Mouse (Mus musculus) embryonic facial prominence, embryonic 11.5 days (tissue): ENCODE results near the gene Olfr459. TPM values are rescaled to one million over a fixed set of nuclear protein-coding genes. Genes with fewer than 3 reads are reported as not detected.
A peak's percentile ranks its signal among the peaks of the same experiment; 100 is the strongest.

Source experiments
- ATAC-seq: fragments of 200-750 bp; cut with Nextera tagmentation; replicated peaks from 2 replicates; pipeline ENCODE4 v1.8.0; 2017; ENCODE audit warnings: low read depth; ENCODE audit not compliant: insufficient number of reproducible peaks, low FRiP score, low TSS enrichment
- DNase-seq: peaks from one replicate; pipeline ENCODE4 v3.0.0-alpha.2; 2015; ENCODE audit warnings: low spot score
- H3K27ac ChIP-seq: fragments of 300-500 bp; sonication (generic); replicated peaks from 2 replicates; pipeline ENCODE4 v1.5.1; 2014; ENCODE audit warnings: mild to moderate bottlenecking, low read depth, low read length, control low read depth
- H3K27me3 ChIP-seq: fragments of 300-500 bp; sonication (generic); 2 replicates; pipeline ENCODE4 v1.6.1; 2014; ENCODE audit warnings: mild to moderate bottlenecking, low read length, moderate library complexity, mixed read lengths; ENCODE audit not compliant: control insufficient read depth, insufficient read depth
- H3K36me3 ChIP-seq: fragments of 300-500 bp; sonication (generic); replicated peaks from 2 replicates; pipeline ENCODE4 v1.6.1; 2014; ENCODE audit warnings: low read depth, mild to moderate bottlenecking, low read length, moderate library complexity, mixed read lengths; ENCODE audit not compliant: control insufficient read depth, insufficient read depth
- H3K4me1 ChIP-seq: fragments of 300-500 bp; sonication (generic); 2 replicates; pipeline ENCODE4 v1.6.1; 2014; ENCODE audit warnings: low read length, mixed read lengths; ENCODE audit not compliant: control insufficient read depth, insufficient read depth
- H3K4me2 ChIP-seq: fragments of 300-500 bp; sonication (generic); 2 replicates; pipeline ENCODE4 v1.6.1; 2014; ENCODE audit warnings: low read depth, mild to moderate bottlenecking, control low read depth, low read length, moderate library complexity
- H3K4me3 ChIP-seq: fragments of 300-500 bp; sonication (generic); 2 replicates; pipeline ENCODE4 v1.5.1; 2014; ENCODE audit warnings: low read depth, low read length, control low read depth
- H3K9ac ChIP-seq: fragments of 300-500 bp; sonication (generic); replicated peaks from 2 replicates; pipeline ENCODE4 v1.6.1; 2014; ENCODE audit warnings: mild to moderate bottlenecking, control low read depth, low read length
- H3K9me3 ChIP-seq: fragments of 300-500 bp; sonication (generic); replicated peaks from 2 replicates; pipeline ENCODE4 v1.6.1; 2016; ENCODE audit warnings: mild to moderate bottlenecking, low read length, inconsistent platforms, mixed read lengths; ENCODE audit not compliant: control insufficient read depth
- WGBS: fragments of 180-500 bp; shearing (Covaris S2); extraction: QIAGEN DNeasy Blood & Tissue Kit; methylation state at CpG from one replicate; pipeline ENCODE4 v1.1.7; 2014; 5-methylcytosine and 5-hydroxymethylcytosine counted together
- polyA plus RNA-seq: library from polyadenylated mRNA; unstranded; fragments of >200 nt; fragmentation: Nextera tagmentation; extraction: Ambion mirVana; gene quantifications from 2 replicates; pipeline ENCODE4 v1.2.1, GENCODE M21; 2014

The Olfr459 gene
- not detected in 2 replicates for polyA plus RNA-seq

DNA sequence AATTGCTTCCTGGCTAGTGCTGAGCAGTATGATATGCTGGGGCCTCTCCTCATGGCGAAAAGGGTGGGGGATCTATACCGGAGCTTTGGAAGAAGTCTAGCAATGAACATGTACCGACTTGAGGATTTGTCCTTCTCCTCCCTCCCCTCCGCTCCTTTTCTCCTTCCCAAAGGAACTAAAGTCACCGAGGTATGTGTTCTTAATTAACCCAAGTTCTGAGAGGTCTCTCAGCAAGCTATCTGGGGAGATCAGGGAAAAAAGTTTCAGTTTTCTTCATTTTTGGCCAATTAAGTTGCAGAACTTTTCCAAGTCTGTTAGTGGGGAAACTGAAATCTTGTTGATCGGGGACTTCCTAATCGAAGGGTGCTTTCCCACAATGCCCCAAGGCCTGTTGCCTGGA, at the start of gene Olfr459:
Gene Olfr459, minus strand, starts transcription at position 101 of the 400 bp plus-strand sequence.
- Histone ChIP-seq H3K9ac (no peak within 1 kb of the TSS), H3K27me3 (no peaks in the 10 kb centered on the region), H3K4me1 (no peaks in the 10 kb centered on the region), H3K27ac (no peak within 1 kb of the TSS), H3K4me3 (no peak within 1 kb of the TSS), H3K36me3 (no peaks in the 10 kb centered on the region), H3K9me3 (no peaks in the 10 kb centered on the region), H3K4me2 (no peak within 1 kb of the TSS)
- 77% methylated on average over 7 of the region's 7 CpGs for WGBS
- DNase-seq (no peak), ATAC-seq (no peak)

DNA sequence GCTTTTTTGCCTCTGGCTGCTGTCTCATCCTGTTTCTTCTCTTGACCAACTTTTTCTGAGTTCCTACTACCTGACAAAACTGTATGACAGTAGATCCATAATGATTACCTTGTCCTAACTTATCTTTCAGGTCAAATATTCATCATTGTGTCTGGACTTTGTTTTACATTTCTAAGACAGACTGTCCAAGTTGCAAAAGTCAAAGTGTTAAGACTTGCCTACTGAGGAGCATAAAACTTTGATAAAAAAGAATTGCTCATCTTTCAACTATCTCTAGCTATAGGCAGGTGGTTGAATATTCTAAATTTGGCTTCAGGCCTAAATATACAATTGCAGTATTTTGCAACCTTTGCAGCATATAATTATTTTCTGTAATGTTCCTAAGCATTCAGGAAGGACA, 49.1 kb upstream of the Olfr459 start:
- H3K9ac ChIP-seq = no peak overlapping the region
- no peak for DNase-seq
- no peaks in the 10 kb centered on the region for H3K4me1 ChIP-seq
- no peak overlapping the region for H3K4me3 ChIP-seq
- no peaks in the 10 kb centered on the region for H3K27me3 ChIP-seq
- ATAC-seq = no peak
- no peak overlapping the region for H3K27ac ChIP-seq
- H3K36me3 ChIP-seq = no peaks in the 10 kb centered on the region
- H3K4me2 ChIP-seq = no peak overlapping the region
- no peaks in the 10 kb centered on the region for H3K9me3 ChIP-seq

DNA sequence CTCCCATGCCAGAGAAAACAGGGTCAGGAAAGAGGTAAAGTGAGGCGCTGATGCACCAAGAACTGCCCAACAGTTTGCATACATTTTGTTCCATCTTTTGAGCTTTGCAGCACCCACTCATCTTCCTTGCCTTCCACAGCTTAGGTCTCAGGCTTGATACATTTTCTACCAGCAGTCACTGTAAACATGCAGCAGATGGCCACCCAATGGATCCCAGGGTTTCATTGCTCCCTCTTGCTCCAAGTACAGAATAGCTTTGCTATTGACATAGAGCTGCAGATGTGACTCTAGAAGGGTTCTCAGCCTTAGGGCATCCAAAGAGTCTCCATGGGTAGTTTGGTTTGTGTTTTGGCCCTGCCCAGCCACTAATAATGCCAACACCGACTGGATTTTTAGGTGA, 11.7 kb upstream of the Olfr459 start:
- no peak overlapping the region for H3K4me2 ChIP-seq
- H3K36me3 ChIP-seq = no peaks in the 10 kb centered on the region
- WGBS = 83% methylated on average over 2 of the region's 2 CpGs
- no peaks in the 10 kb centered on the region for H3K4me1 ChIP-seq
- no peak overlapping the region for H3K4me3 ChIP-seq
- H3K9me3 ChIP-seq = no peaks in the 10 kb centered on the region
- ATAC-seq (no peak), DNase-seq (no peak)
- H3K27me3 ChIP-seq = no peaks in the 10 kb centered on the region
- H3K27ac ChIP-seq = no peak overlapping the region
- no peak overlapping the region for H3K9ac ChIP-seq

DNA sequence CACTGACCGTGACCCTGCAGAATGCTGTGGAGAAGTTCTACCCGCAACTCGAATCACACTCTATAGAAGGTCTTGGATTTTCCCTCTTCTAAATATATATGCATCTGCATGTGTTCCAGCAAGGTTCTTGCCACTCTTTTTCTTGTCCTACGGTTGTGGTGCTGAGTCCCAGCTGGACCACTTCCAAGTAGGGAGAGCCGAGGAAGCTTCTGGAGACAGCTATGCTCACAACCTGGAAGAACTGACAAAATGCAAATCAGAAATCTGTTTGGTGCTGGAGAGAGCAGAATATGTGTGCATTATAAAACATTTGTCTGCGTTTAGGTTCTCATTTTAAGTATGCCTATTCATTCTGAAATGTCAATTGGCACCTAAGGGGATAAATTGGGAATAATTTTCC, 744 bp upstream of the Olfr459 start:
- no peak overlapping the region for H3K4me3 ChIP-seq
- H3K27ac ChIP-seq = no peak overlapping the region
- H3K27me3 ChIP-seq = no peaks in the 10 kb centered on the region
- no peaks in the 10 kb centered on the region for H3K9me3 ChIP-seq
- H3K9ac ChIP-seq = no peak overlapping the region
- DNase-seq (no peak), ATAC-seq (no peak)
- no peaks in the 10 kb centered on the region for H3K4me1 ChIP-seq
- no peak overlapping the region for H3K4me2 ChIP-seq
- no peaks in the 10 kb centered on the region for H3K36me3 ChIP-seq
- WGBS = 77% methylated on average over 6 of the region's 6 CpGs

DNA sequence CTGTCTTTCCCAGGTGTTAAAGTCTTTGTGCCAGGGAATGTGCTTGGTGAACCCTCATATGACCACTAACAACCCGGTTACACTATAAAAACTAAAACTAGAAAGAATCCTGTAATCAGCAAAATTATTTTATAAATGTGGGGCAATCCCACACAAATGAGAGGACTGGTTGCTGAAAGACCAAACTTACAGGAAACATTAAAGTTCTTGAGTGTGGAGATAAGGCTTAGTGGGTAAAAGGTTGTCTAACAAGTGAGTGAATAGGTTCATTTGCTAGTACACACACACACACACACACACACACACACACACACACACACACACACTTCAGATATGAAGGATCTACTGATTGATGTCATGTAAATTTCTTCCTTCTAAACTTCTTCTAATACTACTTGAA, 5.1 kb downstream of the Olfr459 start:
- Histone ChIP-seq H3K4me1 (no peaks in the 10 kb centered on the region), H3K27ac (no peak overlapping the region), H3K4me2 (no peak overlapping the region), H3K36me3 (no peaks in the 10 kb centered on the region), H3K27me3 (no peaks in the 10 kb centered on the region), H3K9me3 (no peaks in the 10 kb centered on the region), H3K9ac (no peak overlapping the region), H3K4me3 (no peak overlapping the region)
- DNase-seq (no peak), ATAC-seq (no peak)
- 80% methylated on average over 1 of the region's 1 CpGs for WGBS

DNA sequence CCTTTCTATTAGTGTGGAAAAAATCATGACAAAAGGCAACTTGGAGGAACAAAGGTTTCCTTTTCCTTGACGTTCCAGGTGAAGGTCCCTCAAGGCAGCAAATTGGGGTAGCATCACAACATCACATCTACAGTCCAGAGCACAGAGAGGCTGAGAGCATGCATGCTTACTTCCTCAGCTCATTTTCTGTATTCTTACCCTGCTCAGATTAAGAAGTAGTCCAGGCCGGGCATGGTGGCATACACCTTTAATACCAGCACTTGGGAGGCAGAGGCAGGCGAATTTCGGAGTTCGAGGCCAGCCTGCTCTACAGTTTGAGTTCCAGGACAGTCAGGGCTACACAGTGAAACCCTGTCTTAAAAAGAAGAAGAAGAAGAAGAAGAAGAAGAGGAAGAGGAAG, 10.7 kb downstream of the Olfr459 start:
- Histone ChIP-seq H3K36me3 (no peaks in the 10 kb centered on the region), H3K4me1 (no peaks in the 10 kb centered on the region), H3K4me2 (no peak overlapping the region), H3K27me3 (no peaks in the 10 kb centered on the region), H3K9me3 (no peaks in the 10 kb centered on the region), H3K4me3 (no peak overlapping the region), H3K9ac (no peak overlapping the region), H3K27ac (no peak overlapping the region)
- WGBS = 83% methylated on average over 5 of the region's 5 CpGs
- DNase-seq (no peak), ATAC-seq (no peak)

DNA sequence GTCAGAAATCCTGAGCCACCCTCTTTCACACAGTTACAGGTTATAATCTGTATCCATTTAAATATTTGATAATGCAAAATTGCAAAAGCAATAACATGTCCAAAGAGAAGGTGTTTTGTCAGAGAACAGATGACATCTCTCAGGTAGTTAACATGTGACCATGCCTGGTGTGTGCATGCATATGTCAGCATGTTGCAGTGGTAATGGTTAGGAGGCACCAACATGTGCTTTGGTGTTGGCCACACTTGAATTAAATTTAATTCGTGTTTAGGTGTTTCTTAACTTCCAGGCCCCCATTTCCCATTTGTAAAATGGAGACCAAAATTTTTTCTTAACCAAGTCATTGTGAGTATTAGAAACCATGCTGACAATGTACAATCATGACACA, 12.6 kb downstream of the Olfr459 start:
- H3K36me3 ChIP-seq = no peaks in the 10 kb centered on the region
- H3K4me1 ChIP-seq = no peaks in the 10 kb centered on the region
- DNase-seq = no peak
- H3K4me2 ChIP-seq = no peak overlapping the region
- H3K9me3 ChIP-seq = no peaks in the 10 kb centered on the region
- no peak for ATAC-seq
- no peaks in the 10 kb centered on the region for H3K27me3 ChIP-seq
- no peak overlapping the region for H3K9ac ChIP-seq
- WGBS = 70% methylated on average over 1 of the region's 1 CpGs
- no peak overlapping the region for H3K27ac ChIP-seq
- no peak overlapping the region for H3K4me3 ChIP-seq

DNA sequence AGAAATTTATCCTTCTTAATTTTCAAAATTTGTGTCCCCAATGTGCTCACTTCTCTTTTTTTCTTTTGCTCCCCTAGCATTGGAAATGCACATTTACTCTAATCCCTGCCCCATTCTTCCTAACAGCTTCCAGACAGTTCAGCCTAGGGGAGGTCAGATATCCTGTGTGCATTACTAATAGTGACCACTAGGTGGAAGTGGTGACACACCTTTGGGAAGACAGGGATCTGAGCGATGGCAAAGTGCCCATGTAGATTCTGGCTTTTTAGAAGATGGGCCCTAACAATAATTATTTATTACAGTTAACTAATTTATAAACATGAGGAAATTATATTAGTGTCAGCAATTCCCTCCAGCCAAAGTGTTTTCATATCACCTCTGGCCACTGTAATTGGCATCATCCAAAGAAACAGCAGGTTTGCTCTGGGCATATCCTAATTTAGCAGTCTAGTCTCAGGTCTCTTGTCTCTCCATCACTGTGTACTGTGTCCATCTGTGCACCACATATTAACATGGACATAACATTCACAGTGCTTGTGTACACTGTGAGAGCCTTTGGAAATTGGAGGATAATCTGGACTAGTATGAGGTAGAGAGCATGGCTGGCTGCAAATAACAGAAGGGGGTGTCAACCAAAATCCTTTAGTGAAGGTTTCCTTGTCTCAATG, 13.1 kb downstream of the Olfr459 start:
- Histone ChIP-seq H3K36me3 (no peaks in the 10 kb centered on the region), H3K9me3 (no peaks in the 10 kb centered on the region), H3K4me3 (no peak overlapping the region), H3K27ac (no peak overlapping the region), H3K27me3 (no peaks in the 10 kb centered on the region), H3K4me2 (no peak overlapping the region), H3K9ac (no peak overlapping the region), H3K4me1 (no peaks in the 10 kb centered on the region)
- WGBS = 4% methylated on average over 1 of the region's 1 CpGs
- ATAC-seq (peak; percentile 85; the same call in 1 of the 2 replicates), DNase-seq (peak; percentile 85)
